Mouse (Mus musculus): ENCODE data around the gene Susd1. TPM values are rescaled to one million over a fixed set of nuclear protein-coding genes. Genes with fewer than 3 reads are reported as not detected.

Susd1 gene
- polyA plus RNA-seq, 1 experiment from 2014 or later = 11.2 TPM

DNA sequence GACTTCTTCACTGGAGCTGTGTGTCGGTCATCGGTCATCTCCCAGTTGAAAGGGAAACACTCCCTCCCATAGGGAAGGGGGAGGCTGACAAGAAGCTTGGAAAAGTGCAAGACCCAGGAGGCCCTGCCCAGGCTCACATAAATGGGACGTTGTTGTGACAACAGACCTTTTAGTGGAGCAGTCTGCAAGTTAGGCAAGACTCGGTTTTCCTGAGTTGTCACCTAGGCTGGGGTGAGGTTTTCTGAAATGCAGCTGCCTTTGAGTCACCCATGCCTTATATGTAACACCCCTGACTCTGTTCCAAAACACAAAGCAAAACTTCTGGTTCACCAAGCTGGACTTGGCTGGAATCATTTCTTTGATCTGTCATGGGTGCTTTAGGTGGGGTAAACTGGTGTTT is 39.1 kb downstream of the Susd1 start:
- Histone ChIP-seq H3K36me3 (peaks cover 50% of the 10 kb centered on the region), H3K9ac (no peak overlapping the region), H3K4me1 (replicated peaks) (0 out of 2 replicates have a peak, but pooled peaks cover 2% of the 10 kb centered on the region), H3K27ac (no peak overlapping the region), H3K4me3 (replicated peaks) (no peak overlapping the region), H3K4me2 (no peak overlapping the region), H3K27me3 (no peaks in the 10 kb centered on the region), H3K9me3 (replicated peaks) (no peaks in the 10 kb centered on the region)
- DNase-seq (no peak), ATAC-seq (ENCODE audit: low read depth) (no peak)
- WGBS (ENCODE audit: insufficient replicate concordance) = 78% methylated on average over 4 of the region's 4 CpGs

- no peak for ATAC-seq (ENCODE audit: low read depth)
- H3K9me3 ChIP-seq (replicated peaks) = no peaks in the 10 kb centered on the region
- H3K27me3 ChIP-seq = no peaks in the 10 kb centered on the region
- H3K36me3 ChIP-seq = peaks cover 38% of the 10 kb centered on the region
- no peak overlapping the region for H3K4me2 ChIP-seq
- 88% methylated on average over 2 of the region's 2 CpGs for WGBS (ENCODE audit: insufficient replicate concordance)
- no peak overlapping the region for H3K27ac ChIP-seq
- H3K4me3 ChIP-seq (replicated peaks) = no peak overlapping the region
- no peak overlapping the region for H3K9ac ChIP-seq
- no peak for DNase-seq
- H3K4me1 ChIP-seq (replicated peaks) = 0 out of 2 replicates have a peak, but pooled peaks cover 2% of the 10 kb centered on the region
Measured at GRCm38 (mm10) chr4:59395528-59395927, 42.9 kb downstream of the Susd1 start.

GRCm38 (mm10) chr4:59394155-59394554 is 44.3 kb downstream of the Susd1 start:
- no peaks in the 10 kb centered on the region for H3K9me3 ChIP-seq (replicated peaks)
- H3K36me3 ChIP-seq = peaks cover 40% of the 10 kb centered on the region
- no peak overlapping the region for H3K9ac ChIP-seq
- H3K27me3 ChIP-seq = no peaks in the 10 kb centered on the region
- no peak overlapping the region for H3K4me3 ChIP-seq (replicated peaks)
- DNase-seq (no peak), ATAC-seq (ENCODE audit: low read depth) (no peak)
- H3K27ac ChIP-seq = no peak overlapping the region
- no peak overlapping the region for H3K4me2 ChIP-seq
- 83% methylated on average over 2 of the region's 2 CpGs for WGBS (ENCODE audit: insufficient replicate concordance)
- 0 out of 2 replicates have a peak, but pooled peaks cover 2% of the 10 kb centered on the region for H3K4me1 ChIP-seq (replicated peaks)

- peak overlapping the region; percentile 16; the same call in 1 of the 2 replicates for H3K4me2 ChIP-seq
Measured at GRCm38 (mm10) chr4:59388447-59389030, 49.9 kb downstream of the Susd1 start.

GRCm38 (mm10) chr4:59387387-59388210 is 50.8 kb downstream of the Susd1 start:
- no peak overlapping the region; the same call in 1 of the 2 replicates for H3K27ac ChIP-seq
- ATAC-seq (ENCODE audit: low read depth) = peak; percentile 54; the same call in 1 of the 2 replicates
- no peak overlapping the region for H3K9ac ChIP-seq
- H3K9me3 ChIP-seq (replicated peaks) = no peaks in the 10 kb centered on the region
- H3K36me3 ChIP-seq = peaks cover 24% of the 10 kb centered on the region
- no peak for DNase-seq
- H3K27me3 ChIP-seq = no peaks in the 10 kb centered on the region
- 73% methylated on average over 13 of the region's 13 CpGs for WGBS (ENCODE audit: insufficient replicate concordance)
- no peak overlapping the region for H3K4me3 ChIP-seq (replicated peaks)
- H3K4me1 ChIP-seq (replicated peaks) = peaks cover 24% of the 10 kb centered on the region
- no peak overlapping the region for H3K4me2 ChIP-seq

More at GRCm38 (mm10) chr4:59388447-59389030, 49.9 kb downstream of the Susd1 start:
- DNase-seq (no peak), ATAC-seq (ENCODE audit: low read depth) (no peak)
- H3K9me3 ChIP-seq (replicated peaks) = no peaks in the 10 kb centered on the region
- WGBS (ENCODE audit: insufficient replicate concordance) = 75% methylated on average over 13 of the region's 13 CpGs
- no peak overlapping the region for H3K9ac ChIP-seq
- no peaks in the 10 kb centered on the region for H3K27me3 ChIP-seq
- H3K4me1 ChIP-seq (replicated peaks) = peaks cover 24% of the 10 kb centered on the region
- no peak overlapping the region for H3K27ac ChIP-seq
- H3K4me3 ChIP-seq (replicated peaks) = no peak overlapping the region
- H3K36me3 ChIP-seq = peaks cover 24% of the 10 kb centered on the region

- Histone ChIP-seq H3K4me3 (replicated peaks) (no peak overlapping the region), H3K27ac (no peak overlapping the region), H3K36me3 (peaks cover 17% of the 10 kb centered on the region), H3K4me2 (no peak overlapping the region), H3K9ac (no peak overlapping the region), H3K9me3 (replicated peaks) (no peaks in the 10 kb centered on the region), H3K27me3 (no peaks in the 10 kb centered on the region), H3K4me1 (replicated peaks) (peaks cover 24% of the 10 kb centered on the region)
- 55% methylated on average over 10 of the region's 10 CpGs for WGBS (ENCODE audit: insufficient replicate concordance)
- no peak for DNase-seq
- ATAC-seq (ENCODE audit: low read depth) = no peak
Measured at GRCm38 (mm10) chr4:59385254-59385895, 53.1 kb downstream of the Susd1 start.

DNA sequence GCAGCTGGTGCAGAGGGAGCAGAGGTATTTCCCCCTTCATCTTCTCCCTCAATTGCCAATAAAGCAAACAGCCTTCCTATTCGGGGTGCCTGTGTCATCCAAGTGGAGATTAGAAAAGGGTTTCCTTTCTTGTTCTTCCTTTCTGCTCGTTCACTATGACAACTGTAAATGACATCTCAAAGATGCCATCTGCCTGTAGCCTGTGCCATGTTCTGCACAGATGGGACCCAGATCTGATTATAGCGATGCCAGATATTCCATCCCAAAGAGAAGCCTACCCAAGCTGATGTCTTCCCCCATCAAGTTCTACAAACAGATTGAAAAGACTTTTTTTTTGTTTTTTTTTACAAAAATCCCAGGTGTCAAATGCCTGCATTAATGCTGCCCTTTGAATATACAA is 54.6 kb downstream of the Susd1 start:
- no peak overlapping the region for H3K4me2 ChIP-seq
- H3K9me3 ChIP-seq (replicated peaks) = no peaks in the 10 kb centered on the region
- H3K4me3 ChIP-seq (replicated peaks) = no peak overlapping the region
- no peak overlapping the region for H3K27ac ChIP-seq
- 68% methylated on average over 3 of the region's 3 CpGs for WGBS (ENCODE audit: insufficient replicate concordance)
- no peak overlapping the region for H3K9ac ChIP-seq
- DNase-seq (no peak), ATAC-seq (ENCODE audit: low read depth) (no peak)
- peaks cover 22% of the 10 kb centered on the region for H3K36me3 ChIP-seq
- peaks cover 22% of the 10 kb centered on the region for H3K4me1 ChIP-seq (replicated peaks)
- H3K27me3 ChIP-seq = no peaks in the 10 kb centered on the region

- no peaks in the 10 kb centered on the region for H3K27me3 ChIP-seq
- DNase-seq = no peak
- H3K4me2 ChIP-seq = no peak overlapping the region
- H3K4me3 ChIP-seq (replicated peaks) = no peak overlapping the region
- H3K27ac ChIP-seq = no peak overlapping the region
- no peak for ATAC-seq (ENCODE audit: low read depth)
- H3K36me3 ChIP-seq = peaks cover 21% of the 10 kb centered on the region; the same call in 1 of the 2 replicates
- 74% methylated on average over 12 of the region's 12 CpGs for WGBS (ENCODE audit: insufficient replicate concordance)
- no peaks in the 10 kb centered on the region for H3K9me3 ChIP-seq (replicated peaks)
- no peak overlapping the region for H3K9ac ChIP-seq
- peaks cover 10% of the 10 kb centered on the region; the same call in 1 of the 2 replicates for H3K4me1 ChIP-seq (replicated peaks)
Measured at GRCm38 (mm10) chr4:59382131-59382530, 56.3 kb downstream of the Susd1 start.

- no peaks in the 10 kb centered on the region for H3K9me3 ChIP-seq (replicated peaks)
- peaks cover 4% of the 10 kb centered on the region; the same call in 1 of the 2 replicates for H3K4me1 ChIP-seq (replicated peaks)
- 81% methylated on average over 13 of the region's 13 CpGs for whole genome bisulfite sequencing (ENCODE audit: insufficient replicate concordance)
- H3K9ac ChIP-seq = no peak overlapping the region
- peaks cover 28% of the 10 kb centered on the region for H3K36me3 ChIP-seq
- DNase-seq (no peak), ATAC-seq (ENCODE audit: low read depth) (no peak)
- H3K27ac ChIP-seq = no peak overlapping the region
- H3K4me2 ChIP-seq = no peak overlapping the region
- no peak overlapping the region for H3K4me3 ChIP-seq (replicated peaks)
- no peaks in the 10 kb centered on the region for H3K27me3 ChIP-seq
Measured at GRCm38 (mm10) chr4:59381007-59381743, 57.3 kb downstream of the Susd1 start.

DNA sequence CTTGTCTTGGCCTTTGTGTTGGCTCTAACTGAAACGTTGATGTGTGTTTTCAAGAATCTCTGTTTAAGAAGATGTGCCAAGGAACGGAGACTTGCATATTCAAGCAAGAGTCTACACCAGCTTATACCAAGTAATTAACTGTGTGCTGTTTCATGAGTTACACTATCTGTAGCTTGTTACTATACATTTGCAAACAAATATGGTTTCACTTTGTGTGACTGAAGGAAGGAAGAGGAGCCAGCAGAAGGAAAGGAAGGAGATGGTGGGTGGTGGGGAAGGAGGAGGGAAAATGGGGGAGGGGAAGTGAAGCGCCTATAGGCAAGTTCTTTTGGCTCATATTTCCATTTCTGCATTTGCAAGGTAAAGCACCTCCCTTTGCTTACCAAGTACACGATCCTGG is 58.0 kb downstream of the Susd1 start:
- no peaks in the 10 kb centered on the region for H3K9me3 ChIP-seq (replicated peaks)
- no peaks in the 10 kb centered on the region for H3K27me3 ChIP-seq
- no peak overlapping the region for H3K9ac ChIP-seq
- H3K4me1 ChIP-seq (replicated peaks) = no peaks in the 10 kb centered on the region
- no peak overlapping the region for H3K4me2 ChIP-seq
- 71% methylated on average over 4 of the region's 4 CpGs for WGBS (ENCODE audit: insufficient replicate concordance)
- no peak overlapping the region for H3K4me3 ChIP-seq (replicated peaks)
- ATAC-seq (ENCODE audit: low read depth) (no peak), DNase-seq (no peak)
- H3K27ac ChIP-seq = no peak overlapping the region
- H3K36me3 ChIP-seq = peaks cover 28% of the 10 kb centered on the region

DNA sequence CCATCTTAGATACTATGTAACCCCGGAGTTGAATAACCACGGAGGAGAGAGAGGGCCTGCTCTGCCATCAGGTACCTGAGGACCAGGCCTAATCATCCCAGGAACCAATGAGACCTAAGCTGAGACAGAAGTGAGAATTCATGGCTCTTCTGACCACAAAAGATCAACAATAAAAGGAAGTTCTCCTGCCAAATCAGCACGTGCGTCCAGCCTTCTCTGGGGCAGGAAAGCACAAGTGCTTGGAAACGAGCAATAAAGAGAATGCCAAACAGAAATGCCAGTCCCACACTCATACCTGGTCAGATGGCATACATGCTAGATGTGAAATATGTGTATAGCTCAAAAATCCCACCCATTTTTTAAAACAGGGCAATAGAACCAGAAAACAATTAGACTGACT is 58.6 kb downstream of the Susd1 start:
- H3K27me3 ChIP-seq = no peaks in the 10 kb centered on the region
- H3K36me3 ChIP-seq = peaks cover 28% of the 10 kb centered on the region
- no peak for DNase-seq
- H3K9ac ChIP-seq = no peak overlapping the region
- no peak overlapping the region for H3K27ac ChIP-seq
- H3K9me3 ChIP-seq (replicated peaks) = no peaks in the 10 kb centered on the region
- H3K4me3 ChIP-seq (replicated peaks) = no peak overlapping the region
- no peak for ATAC-seq (ENCODE audit: low read depth)
- 70% methylated on average over 5 of the region's 5 CpGs for WGBS (ENCODE audit: insufficient replicate concordance)
- H3K4me2 ChIP-seq = no peak overlapping the region
- no peaks in the 10 kb centered on the region for H3K4me1 ChIP-seq (replicated peaks)

Measured in liver, embryonic 13.5 days (tissue).